Mouse (Mus musculus) cerebellum, postnatal 36 days (tissue): Measurements from ENCODE around the gene Gm5431.
"Not testable (repeated sequence)": the region's sequence is repeated elsewhere in the genome, so short reads cannot be mapped to it uniquely, and the experiment has no call there.

Experiments used
- DNase-seq, 2 experiments: peaks; one replicate each; pipeline ENCODE4 v3.0.0; 2021 to 2022; ENCODE audit warnings: mixed read lengths in 2 of 2

Gm5431 gene

GRCm38 (mm10) chr11:48871201-48871772 is 30.7 kb downstream of the Gm5431 start, which contains the start of gene Irgm1:
Irgm1 (minus strand) TSS chr11:48871683.
- DNase-seq = peak; percentile 31 to 33

GRCm38 (mm10) chr11:48870781-48871180 is 31.2 kb downstream of the Gm5431 start:
- DNase-seq = no peak

DNA sequence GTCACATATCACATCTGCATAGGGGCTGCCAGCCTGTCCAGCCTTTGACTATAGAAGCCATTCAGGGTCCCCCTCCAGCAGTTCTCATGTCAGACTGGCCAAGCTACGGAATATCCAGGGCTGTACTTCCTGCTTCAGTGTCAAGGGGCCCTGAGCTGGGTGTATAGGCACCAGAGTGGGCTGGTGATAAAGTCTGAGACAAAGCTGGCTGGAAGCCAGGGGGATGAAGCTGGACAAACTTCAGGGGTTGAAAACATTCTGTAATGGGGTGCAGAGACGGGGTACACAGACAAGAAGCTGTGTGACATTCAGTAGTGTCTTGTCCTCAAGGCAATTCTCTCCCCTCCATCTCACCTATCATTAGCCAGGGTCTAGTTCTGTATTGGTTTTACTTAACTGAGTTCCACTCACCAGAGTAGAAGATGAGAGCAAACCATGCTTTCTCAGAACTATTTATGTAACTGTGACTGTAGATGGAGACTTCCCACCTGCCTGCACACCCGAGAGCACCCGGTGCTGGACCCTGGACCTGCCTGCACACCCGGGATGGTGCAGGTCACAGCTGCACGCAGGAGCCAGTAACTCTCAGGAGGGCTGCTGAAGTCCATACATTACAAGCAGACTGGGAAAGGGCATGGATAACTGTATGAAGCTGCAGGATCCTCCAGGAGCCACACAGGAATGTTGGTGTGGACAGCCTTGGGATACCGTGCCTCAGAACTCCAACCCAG is 32.5 kb downstream of the Gm5431 start:
- no peak for DNase-seq

DNA sequence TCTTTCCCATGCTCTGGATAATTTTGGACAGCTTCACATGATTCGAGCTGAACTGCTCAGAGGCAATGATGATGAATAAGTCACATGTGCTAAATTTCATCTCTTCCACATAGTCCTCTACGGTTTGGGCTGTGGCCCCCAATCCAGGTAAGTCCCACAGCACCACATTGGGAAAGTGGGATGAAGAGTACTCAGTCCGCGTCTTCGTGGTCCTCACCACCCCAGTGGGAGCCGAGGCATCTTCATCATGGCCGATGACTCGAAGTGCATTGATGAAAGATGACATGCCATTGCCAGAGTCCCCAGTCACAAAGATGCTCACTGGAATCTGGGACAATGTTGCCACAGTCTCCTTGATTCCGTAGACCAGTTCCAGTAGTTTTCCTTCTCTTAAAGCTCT is 35.5 kb downstream of the Gm5431 start:
- DNase-seq = no peak

- no peak for DNase-seq
These were observed 38.2 kb downstream of the Gm5431 start for GRCm38 (mm10) chr11:48863808-48864207.

- no peak for DNase-seq
These were observed 39.2 kb downstream of the Gm5431 start for GRCm38 (mm10) chr11:48862784-48863319.

DNA sequence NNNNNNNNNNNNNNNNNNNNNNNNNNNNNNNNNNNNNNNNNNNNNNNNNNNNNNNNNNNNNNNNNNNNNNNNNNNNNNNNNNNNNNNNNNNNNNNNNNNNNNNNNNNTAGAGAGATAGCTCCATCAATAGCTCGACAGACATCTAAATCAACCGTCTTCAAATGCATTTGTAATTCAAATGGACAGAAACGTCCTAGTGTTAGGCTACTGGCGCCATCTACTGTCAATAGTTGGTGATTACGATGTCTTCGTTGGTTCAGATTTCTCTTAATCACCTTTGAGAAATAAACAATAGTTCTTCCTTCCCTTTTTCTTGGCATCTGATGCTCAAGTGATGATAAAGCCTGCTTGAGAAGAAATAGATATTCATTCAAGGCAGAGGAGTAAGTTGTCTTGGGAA is 43.0 kb downstream of the Gm5431 start:
- DNase-seq = peak in 1 of 2 experiments; percentile 71

DNA sequence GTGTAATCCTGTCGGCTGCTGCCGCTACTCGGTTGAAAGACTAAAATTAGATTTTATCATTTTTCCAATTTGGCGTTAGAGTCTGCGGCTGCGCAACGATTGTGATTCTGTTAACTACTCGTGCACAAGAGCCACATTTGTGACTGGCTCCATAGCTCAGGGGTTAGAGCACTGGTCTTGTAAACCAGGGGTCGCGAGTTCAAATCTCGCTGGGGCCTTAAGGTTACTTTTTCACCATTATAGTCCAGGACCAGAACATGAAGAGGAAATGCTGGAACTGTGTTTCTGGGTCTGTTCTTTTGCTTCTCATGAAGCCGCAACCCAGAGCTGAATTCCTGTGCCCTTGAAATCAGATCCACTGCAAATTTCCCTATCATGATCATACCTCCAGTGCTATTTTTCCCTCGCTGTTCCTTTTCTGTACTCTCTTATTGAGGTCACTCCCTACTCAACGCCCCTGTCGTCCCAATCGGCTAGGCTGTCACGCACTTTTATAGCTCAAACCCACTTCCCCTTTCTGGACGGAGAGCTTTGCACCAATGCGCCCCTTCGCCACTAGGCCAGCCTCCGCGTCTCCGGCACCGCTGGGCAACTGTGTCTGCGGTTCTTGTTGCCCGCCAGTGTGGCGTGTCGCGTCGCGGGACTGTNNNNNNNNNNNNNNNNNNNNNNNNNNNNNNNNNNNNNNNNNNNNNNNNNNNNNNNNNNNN is 48.4 kb downstream of the Gm5431 start:
- peak; percentile 88 to 97 for DNase-seq

GRCm38 (mm10) chr11:48852624-48853473 is 49.2 kb downstream of the Gm5431 start:
- DNase-seq = no peak

- DNase-seq = no peak
These were observed 49.8 kb downstream of the Gm5431 start for GRCm38 (mm10) chr11:48852190-48852589.

- DNase-seq = no peak
These were observed 50.6 kb downstream of the Gm5431 start for GRCm38 (mm10) chr11:48851270-48851995.

DNA sequence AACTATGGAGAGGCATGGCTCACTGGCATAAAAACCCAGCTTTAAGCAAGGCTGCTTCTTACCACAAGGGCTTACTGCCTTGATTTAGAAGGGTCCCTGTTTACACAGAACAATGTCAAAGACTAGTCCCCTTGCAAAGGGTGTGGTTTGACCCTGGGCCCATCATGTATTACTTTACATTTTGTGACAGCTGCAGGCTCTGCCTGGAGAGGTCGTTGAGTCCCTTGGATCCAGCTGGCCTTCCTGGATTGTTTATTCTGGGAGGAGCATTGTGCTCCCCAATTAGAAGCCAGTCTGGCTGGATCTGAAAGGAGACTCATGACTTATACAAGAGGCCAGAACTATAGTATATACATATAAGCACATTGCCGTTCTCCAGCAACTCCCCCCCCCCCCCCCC is 51.8 kb downstream of the Gm5431 start:
- DNase-seq = no peak

- no peak for DNase-seq
These were observed 55.1 kb downstream of the Gm5431 start for GRCm38 (mm10) chr11:48846881-48847280.

DNA sequence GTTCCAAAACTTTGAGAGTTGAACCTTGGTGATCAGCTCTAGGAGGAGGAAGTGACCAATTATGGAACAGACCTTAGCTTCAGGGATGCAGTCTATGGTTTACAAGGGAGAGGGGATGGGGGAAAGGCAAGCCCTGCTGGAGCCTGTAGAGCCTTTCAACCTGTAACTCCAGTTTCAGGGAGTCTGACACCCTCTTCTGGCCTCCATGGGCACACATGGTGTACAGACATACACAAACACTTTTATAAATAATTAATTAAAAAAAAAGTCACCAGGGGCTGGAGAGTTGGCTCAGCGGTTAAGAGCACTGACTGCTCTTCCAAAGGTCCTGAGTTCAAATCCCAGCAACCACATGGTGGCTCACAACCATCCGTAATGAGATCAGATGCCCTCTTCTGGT is 55.7 kb downstream of the Gm5431 start:
- not testable (repeated sequence) for DNase-seq

DNA sequence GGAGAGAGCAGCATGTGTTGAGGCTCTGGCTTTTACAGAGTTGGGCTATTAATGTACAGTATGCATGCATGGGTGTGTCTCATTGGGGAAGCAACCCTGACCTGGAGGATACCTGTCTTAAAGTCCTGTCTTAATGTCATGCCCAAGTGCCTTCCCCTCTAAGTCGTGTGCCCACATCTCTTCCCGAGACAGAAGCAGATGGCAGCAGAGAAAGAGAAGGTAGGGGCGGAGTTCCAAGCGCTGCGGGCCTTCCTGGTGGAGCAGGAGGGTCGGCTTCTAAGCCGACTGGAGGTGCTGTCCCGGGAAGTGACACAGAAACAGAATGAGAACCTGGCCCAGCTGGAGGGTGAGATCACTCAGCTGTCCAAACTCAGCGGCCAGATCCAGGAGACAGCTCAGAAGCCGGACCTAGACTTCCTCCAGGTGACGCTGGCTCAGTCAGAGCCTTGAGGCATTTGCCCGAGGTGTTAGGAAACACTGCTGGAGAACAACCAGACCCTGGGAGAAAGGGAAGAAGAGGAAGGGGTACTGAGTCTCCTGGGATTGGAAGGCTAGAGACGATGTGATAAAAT is 56.7 kb downstream of the Gm5431 start:
- no peak for DNase-seq

DNA sequence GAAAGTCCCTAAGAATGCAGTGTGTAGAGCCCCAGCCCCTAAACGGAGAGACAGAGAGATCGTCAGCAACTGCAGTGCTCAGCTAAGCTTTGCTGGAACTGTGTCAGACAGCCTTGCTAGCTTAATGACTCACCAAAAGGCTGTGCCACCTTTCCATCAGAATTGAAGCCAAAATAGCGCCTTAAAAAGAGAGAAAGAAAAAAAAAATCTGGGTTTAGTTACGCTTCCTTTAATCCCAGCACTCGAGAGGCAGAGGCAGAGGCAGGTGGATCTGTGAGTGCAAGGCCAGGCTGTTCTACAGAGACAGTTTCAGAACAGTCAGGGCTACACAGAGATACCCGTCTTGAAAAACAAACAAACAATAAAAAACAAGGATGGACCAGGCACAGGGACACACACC is 57.7 kb downstream of the Gm5431 start:
- no peak for DNase-seq

- DNase-seq = no peak
These were observed 58.8 kb downstream of the Gm5431 start for GRCm38 (mm10) chr11:48843202-48843601.

- DNase-seq = no peak
These were observed 59.6 kb downstream of the Gm5431 start for GRCm38 (mm10) chr11:48842378-48842792.

DNA sequence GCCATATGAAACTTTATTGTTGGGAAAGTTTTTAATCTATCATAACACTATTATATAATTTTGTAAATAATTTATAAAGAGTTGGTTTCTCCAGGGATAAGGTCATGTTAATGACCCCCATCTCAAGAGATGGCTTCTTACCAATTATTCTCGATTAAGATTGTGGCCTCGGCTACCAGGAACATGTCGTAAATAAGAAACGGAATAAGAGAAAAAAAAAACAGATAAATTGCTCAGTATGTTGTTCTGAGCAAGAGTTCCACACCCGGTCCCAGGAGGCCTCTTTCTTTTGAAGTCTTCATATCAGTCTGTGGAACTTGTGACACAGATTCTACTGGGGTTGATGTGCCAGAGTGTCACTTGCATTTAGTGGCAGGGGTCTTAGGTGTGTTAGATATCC is 60.8 kb downstream of the Gm5431 start:
- no peak for DNase-seq

- DNase-seq = no peak
These were observed 61.2 kb downstream of the Gm5431 start for GRCm38 (mm10) chr11:48840805-48841204.

DNA sequence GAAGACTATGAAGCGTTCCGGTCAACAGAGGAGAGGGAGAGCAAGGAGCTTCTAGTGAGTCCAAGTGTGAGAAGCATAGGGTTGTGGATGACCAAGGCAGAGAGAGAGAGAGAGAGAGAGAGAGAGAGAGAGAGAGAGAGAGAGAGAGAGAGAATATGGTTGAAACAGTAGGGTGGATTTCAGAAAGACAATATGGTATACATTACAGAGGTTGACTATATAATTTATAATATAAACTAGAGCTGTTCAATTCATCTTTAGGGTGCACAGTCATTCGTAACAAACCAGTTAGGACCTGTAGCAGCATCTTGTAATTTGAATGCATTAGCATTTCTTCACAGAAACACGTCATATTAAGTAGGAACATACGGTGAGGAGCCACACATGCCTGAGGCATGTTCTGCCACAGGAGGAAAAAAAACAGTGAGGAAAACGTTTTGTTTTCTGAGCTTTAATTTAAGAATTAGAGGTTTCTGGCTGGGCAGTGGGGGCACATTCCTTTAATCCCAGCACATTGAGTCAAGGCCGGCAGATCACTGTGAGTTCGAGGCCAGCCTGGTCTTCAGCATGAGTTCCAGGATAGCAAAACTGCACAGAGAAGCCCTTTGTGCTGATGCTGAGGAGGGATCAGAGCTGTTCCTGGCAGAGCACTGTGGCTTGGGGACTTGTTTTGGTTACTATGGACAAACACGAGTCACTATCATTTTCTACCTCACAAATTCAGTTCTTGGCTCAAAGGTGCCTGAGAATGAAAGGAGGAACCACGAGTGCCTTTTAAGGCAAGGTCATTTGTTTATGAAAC is 62.9 kb downstream of the Gm5431 start:
- no peak for DNase-seq
